Mouse (Mus musculus) limb, embryonic 14.5 days (tissue): ENCODE results near the gene Tstd2. TPM values are rescaled to one million over a fixed set of nuclear protein-coding genes. Genes with fewer than 3 reads are reported as not detected.

Source experiments
- ATAC-seq: fragments of 200-750 bp; cut with Nextera tagmentation; 2 replicates; pipeline ENCODE4 v1.8.0; 2017; ENCODE audit warnings: low read depth, moderate number of reproducible peaks, moderate TSS enrichment; ENCODE audit not compliant: low FRiP score
- DNase-seq: peaks from one replicate; pipeline ENCODE4 v3.0.0-alpha.2; 2015; ENCODE audit warnings: low spot score
- H3K27ac ChIP-seq: fragments of 300-500 bp; sonication (generic); replicated peaks from 2 replicates; pipeline ENCODE4 v1.5.1; 2014; ENCODE audit warnings: low read depth, mild to moderate bottlenecking, low read length, moderate library complexity, mixed read lengths
- H3K27me3 ChIP-seq: fragments of 300-500 bp; sonication (generic); 2 replicates; pipeline ENCODE4 v1.6.1; 2014; ENCODE audit warnings: low read length, mixed read lengths; ENCODE audit not compliant: control insufficient read depth, insufficient read depth
- H3K36me3 ChIP-seq: fragments of 300-500 bp; sonication (generic); 2 replicates; pipeline ENCODE4 v1.6.1; 2014; ENCODE audit warnings: mild to moderate bottlenecking, low read length, moderate library complexity, mixed read lengths; ENCODE audit not compliant: control insufficient read depth, insufficient read depth
- H3K4me1 ChIP-seq: fragments of 300-500 bp; sonication (generic); 2 replicates; pipeline ENCODE4 v1.6.1; 2014; ENCODE audit warnings: antibody characterized with exemption, low read length, mixed read lengths; ENCODE audit not compliant: control insufficient read depth, insufficient read depth
- H3K4me2 ChIP-seq: fragments of 300-500 bp; sonication (generic); replicated peaks from 2 replicates; pipeline ENCODE4 v1.6.1; 2014; ENCODE audit warnings: low read depth, mild to moderate bottlenecking, low read length, moderate library complexity; ENCODE audit not compliant: severe bottlenecking
- H3K4me3 ChIP-seq: fragments of 300-500 bp; sonication (generic); replicated peaks from 2 replicates; pipeline ENCODE4 v1.5.1; 2014; ENCODE audit warnings: low read length
- H3K9ac ChIP-seq: fragments of 300-500 bp; sonication (generic); 2 replicates; pipeline ENCODE4 v1.6.1; 2014; ENCODE audit warnings: mild to moderate bottlenecking, low read depth, low read length, moderate library complexity; ENCODE audit not compliant: severe bottlenecking
- H3K9me3 ChIP-seq: fragments of 300-500 bp; sonication (generic); 2 replicates; pipeline ENCODE4 v1.6.1; 2016; ENCODE audit warnings: low read length; ENCODE audit not compliant: control insufficient read depth
- POLR2A ChIP-seq: fragments of 200-500 bp; IDR thresholded peaks from 2 replicates; pipeline ENCODE4 v1.8.0; 2012; ENCODE audit warnings: inconsistent platforms, mild to moderate bottlenecking, moderate library complexity, borderline replicate concordance; ENCODE audit not compliant: insufficient read depth, insufficient read length; ENCODE audit errors: extremely low read depth
- WGBS: fragments of 180-500 bp; shearing (Covaris S2); extraction: QIAGEN DNeasy Blood & Tissue Kit; methylation state at CpG from one replicate; pipeline ENCODE4 v1.1.7; 2014; 5-methylcytosine and 5-hydroxymethylcytosine counted together
- polyA plus RNA-seq, 2 experiments: library from polyadenylated mRNA; depleted of rRNA in 1 of 2; stranded (reverse) in 1 of 2; unstranded in 1 of 2; fragments of >200 nt; fragmentation: Nextera tagmentation in 1 of 2; extraction: Ambion mirVana in 1 of 2; gene quantifications; 2 replicates each; pipeline versions ENCODE4 v1.2.1 to v1.2.3; 2012 to 2014

Tstd2 gene
- polyA plus RNA-seq, 2 experiments, result 17.5 to 26.6 TPM

DNA sequence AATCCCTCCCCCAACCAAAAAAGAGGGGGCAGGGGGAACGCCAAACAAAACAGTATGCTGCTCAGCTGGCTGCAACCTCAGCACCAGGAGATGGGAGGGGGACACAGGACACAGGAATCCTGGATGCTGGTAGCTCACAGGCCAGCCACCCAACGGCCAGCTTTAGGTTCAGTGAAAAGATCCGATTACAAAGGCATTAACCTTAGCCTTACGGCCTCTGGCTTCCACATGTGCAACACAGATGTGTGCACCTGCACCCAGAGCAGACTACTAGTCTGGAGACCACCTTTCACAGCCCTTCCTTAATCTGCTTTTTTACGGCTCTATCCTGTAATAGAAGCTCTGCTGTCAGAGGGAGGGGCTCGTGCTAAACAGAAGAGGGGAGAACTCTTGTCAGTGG, 42.7 kb upstream of the Tstd2 start:
- no peaks in the 10 kb centered on the region for H3K9me3 ChIP-seq
- DNase-seq (no peak), ATAC-seq (no peak)
- H3K36me3 ChIP-seq, result peaks cover 86% of the 10 kb centered on the region
- H3K4me3 ChIP-seq, result no peak overlapping the region
- H3K4me2 ChIP-seq, result no peak overlapping the region
- H3K9ac ChIP-seq, result no peak overlapping the region
- H3K4me1 ChIP-seq, result no peaks in the 10 kb centered on the region
- H3K27ac ChIP-seq, result no peak overlapping the region
- no peak for TF ChIP-seq POLR2A
- 10% methylated on average over 6 of the region's 6 CpGs for WGBS
- H3K27me3 ChIP-seq, result no peaks in the 10 kb centered on the region

DNA sequence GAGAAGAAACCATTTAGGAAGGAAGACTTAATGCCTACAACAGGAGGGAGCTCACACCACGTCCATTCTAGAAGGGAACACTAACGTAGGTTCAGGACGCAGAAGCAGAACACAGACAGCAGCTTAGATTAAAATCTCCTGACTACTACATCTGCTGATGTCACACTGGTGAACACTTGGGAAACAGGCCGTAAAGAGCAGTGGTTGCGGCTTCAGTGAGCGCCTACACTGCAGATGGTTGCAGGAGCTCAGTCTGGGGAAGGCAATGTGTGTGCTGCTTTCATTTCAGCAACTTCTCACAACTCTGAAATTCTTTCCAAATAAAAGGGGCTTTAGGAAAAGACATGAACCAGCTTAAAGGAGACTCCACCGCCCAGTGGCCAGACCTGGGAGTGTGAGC, 39.0 kb upstream of the Tstd2 start:
- no peak overlapping the region for H3K9ac ChIP-seq
- WGBS, result 84% methylated on average over 7 of the region's 7 CpGs
- H3K4me2 ChIP-seq, result no peak overlapping the region
- no peak for TF ChIP-seq POLR2A
- peaks cover 89% of the 10 kb centered on the region for H3K36me3 ChIP-seq
- H3K4me1 ChIP-seq, result no peaks in the 10 kb centered on the region
- no peak for DNase-seq
- H3K9me3 ChIP-seq, result no peaks in the 10 kb centered on the region
- H3K27me3 ChIP-seq, result no peaks in the 10 kb centered on the region
- no peak overlapping the region for H3K27ac ChIP-seq
- H3K4me3 ChIP-seq, result no peak overlapping the region
- ATAC-seq, result no peak

DNA sequence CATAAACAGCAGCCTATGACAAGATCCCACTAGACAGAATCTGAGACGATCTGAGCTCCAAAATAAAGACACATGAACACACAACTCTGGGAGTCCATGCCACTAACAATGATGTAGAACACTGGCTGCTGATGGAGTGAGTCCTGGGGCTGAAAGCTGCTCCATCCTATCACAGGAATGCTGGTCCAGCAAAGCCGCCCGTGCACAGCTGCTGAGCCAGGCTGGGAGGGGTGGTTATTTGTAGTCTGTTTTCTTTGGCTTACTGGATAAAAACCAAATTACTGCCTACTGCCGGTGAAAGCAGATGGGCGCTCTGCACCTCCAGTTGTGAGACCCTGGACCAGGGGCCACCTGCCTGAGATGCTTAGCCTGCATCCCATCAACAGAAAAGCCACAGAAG, 38.5 kb upstream of the Tstd2 start:
- H3K4me2 ChIP-seq, result no peak overlapping the region
- H3K9me3 ChIP-seq, result no peaks in the 10 kb centered on the region
- no peak overlapping the region for H3K4me3 ChIP-seq
- WGBS, result 71% methylated on average over 5 of the region's 5 CpGs
- TF ChIP-seq POLR2A, result no peak
- no peak overlapping the region for H3K27ac ChIP-seq
- no peak overlapping the region for H3K9ac ChIP-seq
- DNase-seq (no peak), ATAC-seq (no peak)
- peaks cover 88% of the 10 kb centered on the region for H3K36me3 ChIP-seq
- H3K27me3 ChIP-seq, result no peaks in the 10 kb centered on the region
- H3K4me1 ChIP-seq, result no peaks in the 10 kb centered on the region

DNA sequence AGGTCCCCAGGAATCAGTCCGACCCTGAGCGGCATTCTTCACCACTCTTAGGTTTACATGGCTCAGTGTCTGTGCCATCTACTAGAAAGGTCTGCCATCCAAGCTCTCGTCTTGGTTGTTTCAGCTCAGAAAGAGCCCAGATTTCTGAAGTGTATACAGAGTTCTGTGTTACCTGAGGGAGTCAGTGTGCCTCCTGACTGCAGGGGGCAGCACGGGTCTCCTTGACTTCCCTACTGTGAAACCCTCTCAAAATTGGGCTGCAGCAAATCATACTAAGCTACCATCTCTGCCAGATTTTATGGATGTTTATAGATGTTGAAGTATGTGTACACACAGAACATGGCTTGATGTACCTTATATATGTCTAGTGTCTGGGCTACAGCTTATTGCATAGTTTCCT, 37.8 kb upstream of the Tstd2 start:
- Histone ChIP-seq H3K9ac (no peak overlapping the region), H3K36me3 (peaks cover 88% of the 10 kb centered on the region), H3K4me2 (no peak overlapping the region), H3K27ac (no peak overlapping the region), H3K9me3 (no peaks in the 10 kb centered on the region), H3K4me3 (no peak overlapping the region), H3K4me1 (no peaks in the 10 kb centered on the region), H3K27me3 (no peaks in the 10 kb centered on the region)
- 71% methylated on average over 4 of the region's 4 CpGs for WGBS
- TF ChIP-seq POLR2A, result no peak
- no peak for ATAC-seq
- DNase-seq, result no peak

DNA sequence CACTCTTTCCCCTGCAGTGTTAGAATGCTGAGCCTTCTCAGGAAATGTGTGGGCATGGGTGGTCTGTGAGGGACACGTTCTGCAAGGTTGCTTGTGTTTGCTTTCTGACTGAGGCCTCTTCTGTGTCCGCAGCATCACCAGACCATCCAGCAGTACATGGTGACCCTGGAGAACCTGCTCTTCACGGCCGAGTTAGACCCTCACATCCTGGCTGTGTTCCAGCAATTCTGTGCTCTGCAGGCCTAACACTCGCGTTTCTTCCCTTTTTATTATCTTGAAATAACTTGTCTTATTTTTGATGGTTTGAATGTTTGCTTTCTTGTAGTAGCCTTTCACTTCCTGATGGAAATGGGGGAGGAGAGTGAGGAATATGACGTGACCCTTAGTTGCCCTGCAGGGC, 33.3 kb upstream of the Tstd2 start:
- WGBS, result 82% methylated on average over 7 of the region's 7 CpGs
- no peak for ATAC-seq

DNA sequence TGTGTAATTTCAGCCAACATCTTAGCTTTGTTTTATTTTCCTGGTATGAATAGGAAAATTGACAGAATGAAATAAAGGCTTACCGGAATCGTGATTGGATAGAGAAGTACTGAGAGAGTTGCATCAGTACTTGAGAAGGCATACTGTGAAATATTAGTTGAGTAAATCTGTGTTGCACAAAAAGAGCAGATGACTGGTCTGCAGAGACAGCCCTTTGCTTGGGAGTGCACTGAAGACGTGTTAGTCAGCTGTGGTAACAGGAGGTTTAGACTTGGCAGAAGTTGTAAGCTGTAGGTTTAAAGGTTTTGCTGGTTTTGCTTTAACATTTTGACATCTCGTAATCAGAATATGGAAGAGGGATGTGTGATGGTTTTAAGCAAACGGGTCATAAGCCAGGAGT, 27.3 kb upstream of the Tstd2 start:
- Histone ChIP-seq H3K27ac (no peak overlapping the region), H3K36me3 (peaks cover 95% of the 10 kb centered on the region), H3K4me3 (no peak overlapping the region), H3K9ac (no peak overlapping the region), H3K4me1 (no peaks in the 10 kb centered on the region), H3K4me2 (no peak overlapping the region), H3K9me3 (no peaks in the 10 kb centered on the region), H3K27me3 (no peaks in the 10 kb centered on the region)
- ATAC-seq (no peak), DNase-seq (no peak)
- no peak for TF ChIP-seq POLR2A
- WGBS, result 95% methylated on average over 5 of the region's 5 CpGs

More for the DNA sequence above, 33.3 kb upstream of the Tstd2 start:
- no peaks in the 10 kb centered on the region for H3K27me3 ChIP-seq
- no peaks in the 10 kb centered on the region for H3K9me3 ChIP-seq
- TF ChIP-seq POLR2A, result no peak
- H3K9ac ChIP-seq, result no peak overlapping the region
- DNase-seq, result no peak
- peaks cover 89% of the 10 kb centered on the region for H3K36me3 ChIP-seq
- no peak overlapping the region for H3K4me2 ChIP-seq
- H3K4me3 ChIP-seq, result no peak overlapping the region
- no peak overlapping the region for H3K27ac ChIP-seq
- H3K4me1 ChIP-seq, result no peaks in the 10 kb centered on the region
